Mouse (Mus musculus): ENCODE data around the gene Cdk5r1. TPM values are rescaled to one million over a fixed set of nuclear protein-coding genes. Genes with fewer than 3 reads are reported as not detected.
"Not testable (repeated sequence)": the region's sequence is repeated elsewhere in the genome, so short reads cannot be mapped to it uniquely, and the experiment has no call there.

Cdk5r1 gene
- 4.1 and 4.8 TPM in 2 replicates for polyA plus RNA-seq (2016; fragmentation: Nextera tagmentation; extraction: Ambion mirVana)

DNA sequence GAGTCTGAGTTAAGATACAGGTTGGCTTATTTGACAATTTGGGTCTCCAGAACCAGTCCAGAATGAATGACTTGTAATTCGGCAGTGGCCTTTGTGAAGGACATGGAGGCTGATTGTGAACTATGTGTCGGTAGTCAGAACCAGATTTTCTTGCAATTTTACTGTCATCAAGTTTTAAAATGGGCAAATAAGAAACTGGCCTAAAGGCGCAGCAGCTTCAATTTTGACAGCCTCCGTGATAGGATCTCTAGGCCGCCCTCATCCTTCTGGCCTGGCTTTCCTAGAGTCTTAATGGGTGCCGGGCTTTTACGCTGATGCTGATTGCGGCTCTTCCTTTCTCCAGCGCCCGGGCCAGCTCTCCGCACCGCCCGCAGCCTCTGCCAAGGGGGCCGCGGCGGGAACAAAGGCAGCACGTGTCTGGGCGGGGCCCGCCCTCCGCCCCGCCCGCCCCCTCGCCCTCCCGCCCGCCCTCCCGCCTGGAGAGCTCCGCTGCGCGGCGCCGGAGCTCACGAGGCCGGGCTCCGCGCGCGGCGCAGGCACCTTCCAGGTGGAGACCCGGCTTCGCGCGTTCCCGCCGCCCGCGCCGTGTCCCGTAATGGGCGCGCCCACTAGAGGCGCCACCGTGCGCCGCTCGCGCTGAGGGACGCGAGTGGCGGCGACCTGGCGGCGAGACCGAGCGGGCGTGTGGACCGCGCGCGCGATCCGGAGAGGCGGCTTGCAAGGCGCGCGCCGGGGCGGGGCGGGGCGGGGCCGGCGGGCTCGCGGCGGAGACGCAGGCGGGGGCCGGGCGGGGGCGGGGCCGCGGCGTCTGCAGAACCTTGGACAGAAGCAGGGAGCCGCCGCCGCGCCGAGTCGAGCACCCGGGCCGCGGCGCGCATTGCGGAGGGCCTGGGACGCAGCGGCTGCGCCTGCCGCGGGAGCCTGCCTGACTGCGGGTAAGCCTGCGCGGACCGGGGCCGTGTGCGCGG is at the start of gene Cdk5r1:
Gene Cdk5r1, plus strand, starts transcription at position 802 of the 968 bp plus-strand sequence.
- peak; percentile 95 for DNase-seq (ENCODE audit: low spot score)
- peak within 1 kb of the TSS; percentile 87 for H3K27ac ChIP-seq (replicated peaks)
- peaks cover 49% of the 10 kb centered on the region for H3K4me1 ChIP-seq
- H3K27me3 ChIP-seq (replicated peaks; ENCODE audit: low read depth, poor library complexity, severe bottlenecking), result peaks cover 42% of the 10 kb centered on the region
- peak within 1 kb of the TSS; percentile 80 for H3K4me3 ChIP-seq
- WGBS, result under 1% methylated on average over 116 of the region's 116 CpGs
- H3K9me3 ChIP-seq, result no peaks in the 10 kb centered on the region
- peaks cover 52% of the 10 kb centered on the region for H3K36me3 ChIP-seq (replicated peaks)

DNA sequence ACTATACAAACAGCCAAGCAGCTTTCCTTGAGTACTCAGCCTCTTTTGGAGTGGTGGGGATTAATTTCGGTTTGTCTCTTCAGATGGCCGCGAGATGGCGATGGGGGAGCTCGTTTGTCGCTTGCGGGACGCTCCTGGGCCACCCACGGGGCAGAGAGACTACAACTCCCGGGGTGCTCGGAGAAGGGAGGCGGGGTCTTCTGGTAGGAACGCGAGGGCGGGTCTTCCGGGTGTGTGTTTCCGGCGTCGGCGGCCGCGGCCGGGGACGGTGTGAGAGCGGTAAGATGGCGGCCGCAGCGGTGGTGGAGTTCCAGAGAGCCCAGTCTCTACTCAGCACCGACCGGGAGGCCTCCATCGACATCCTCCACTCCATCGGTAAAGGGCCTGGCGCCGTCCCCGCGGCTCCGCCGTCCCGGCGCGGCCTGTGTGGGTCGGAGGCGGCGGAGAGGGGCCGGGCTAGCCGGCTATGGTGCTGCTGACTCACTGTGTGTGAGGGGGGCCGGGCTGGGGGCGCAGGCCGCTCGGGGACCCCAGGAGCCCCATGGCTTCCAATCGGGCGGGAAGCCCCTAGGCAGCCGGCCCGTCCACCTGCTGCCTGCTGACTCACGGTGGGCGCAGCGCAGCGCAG is 48.3 kb upstream of the Cdk5r1 start, which contains the start of gene Psmd11:
Gene Psmd11, plus strand, starts transcription at position 235 of the 628 bp plus-strand sequence.
- H3K9me3 ChIP-seq, result no peaks in the 10 kb centered on the region
- DNase-seq (ENCODE audit: low spot score), result peak; percentile 97
- peaks cover 19% of the 10 kb centered on the region for H3K36me3 ChIP-seq (replicated peaks)
- H3K27ac ChIP-seq (replicated peaks), result peak within 1 kb of the TSS; percentile 97
- peaks cover 13% of the 10 kb centered on the region for H3K4me1 ChIP-seq
- no peaks in the 10 kb centered on the region for H3K27me3 ChIP-seq (replicated peaks; ENCODE audit: low read depth, poor library complexity, severe bottlenecking)
- WGBS, result under 1% methylated on average over 58 of the region's 58 CpGs
- peak within 1 kb of the TSS; percentile 94 for H3K4me3 ChIP-seq

DNA sequence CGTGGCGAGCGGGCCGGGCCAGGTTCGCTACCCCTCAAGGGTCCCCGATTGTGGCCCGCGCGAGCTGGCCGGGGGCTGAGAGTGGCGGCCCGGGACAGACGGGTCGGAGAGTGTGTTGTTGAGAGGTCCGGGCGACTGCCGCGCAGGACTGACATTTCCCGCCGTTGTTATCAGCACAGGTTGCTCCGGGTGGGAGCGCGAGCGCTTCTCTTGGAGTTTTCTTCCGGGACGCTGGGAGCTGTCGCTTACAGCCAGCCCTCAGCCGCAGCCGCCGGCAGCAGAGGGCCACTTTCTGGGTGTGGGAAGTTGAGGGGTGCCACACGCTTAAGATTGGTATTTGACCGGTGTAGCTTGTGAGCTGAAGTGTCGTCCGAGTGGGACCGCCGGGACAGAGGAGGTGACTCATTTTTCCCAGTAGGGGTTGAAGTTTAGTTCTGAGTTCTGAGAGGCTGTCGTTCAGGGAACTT is 47.8 kb upstream of the Cdk5r1 start:
- DNase-seq (ENCODE audit: low spot score), result no peak
- H3K27ac ChIP-seq (replicated peaks), result peak overlapping the region; percentile 97
- under 1% methylated on average over 37 of the region's 37 CpGs for WGBS

DNA sequence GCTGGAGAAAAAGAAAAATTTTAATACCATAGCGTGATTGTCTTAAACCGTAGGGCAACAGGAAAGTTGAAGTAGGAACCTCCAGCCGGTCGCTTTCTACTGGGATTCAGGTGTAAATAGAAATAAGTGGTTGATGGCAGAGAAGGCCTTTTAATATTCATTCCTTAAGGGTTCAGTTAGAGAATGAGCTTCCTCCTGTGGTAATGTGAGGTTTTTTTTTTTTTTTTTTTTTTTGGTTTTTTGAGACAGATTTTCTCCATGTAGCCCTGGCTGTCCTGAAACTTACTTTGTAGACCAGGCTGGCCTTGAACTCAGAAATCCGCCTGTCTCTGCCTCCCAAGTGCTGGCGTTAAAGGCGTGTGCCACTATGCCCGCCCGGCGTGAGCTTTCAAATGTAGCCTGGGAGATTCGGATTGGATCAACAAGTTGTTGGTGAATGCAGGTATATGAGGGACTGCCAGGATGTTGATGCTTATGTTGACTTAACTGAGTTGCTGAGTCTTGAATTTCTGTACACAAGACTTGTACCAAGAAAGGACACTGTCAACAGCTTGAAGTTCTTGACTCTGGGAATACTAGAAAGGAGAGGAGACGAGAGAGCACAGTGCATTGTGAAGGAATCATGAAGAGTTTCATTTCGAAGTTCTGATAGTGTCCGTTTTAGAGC is 47.2 kb upstream of the Cdk5r1 start:
- peak overlapping the region; percentile 94 for H3K4me3 ChIP-seq
- peaks cover 30% of the 10 kb centered on the region for H3K36me3 ChIP-seq (replicated peaks)
- no peaks in the 10 kb centered on the region for H3K9me3 ChIP-seq
- 65% methylated on average over 14 of the region's 14 CpGs for WGBS
- no peak for DNase-seq (ENCODE audit: low spot score)
- H3K27ac ChIP-seq (replicated peaks), result peak overlapping the region; percentile 97; the same call in 1 of the 2 replicates
- H3K4me1 ChIP-seq, result peaks cover 13% of the 10 kb centered on the region
- H3K27me3 ChIP-seq (replicated peaks; ENCODE audit: low read depth, poor library complexity, severe bottlenecking), result no peaks in the 10 kb centered on the region

More for the DNA sequence above, 47.8 kb upstream of the Cdk5r1 start:
- Histone ChIP-seq H3K36me3 (replicated peaks) (peaks cover 24% of the 10 kb centered on the region), H3K4me3 (peak overlapping the region; percentile 94), H3K27me3 (replicated peaks; ENCODE audit: low read depth, poor library complexity, severe bottlenecking) (no peaks in the 10 kb centered on the region), H3K4me1 (peaks cover 13% of the 10 kb centered on the region), H3K9me3 (no peaks in the 10 kb centered on the region)

DNA sequence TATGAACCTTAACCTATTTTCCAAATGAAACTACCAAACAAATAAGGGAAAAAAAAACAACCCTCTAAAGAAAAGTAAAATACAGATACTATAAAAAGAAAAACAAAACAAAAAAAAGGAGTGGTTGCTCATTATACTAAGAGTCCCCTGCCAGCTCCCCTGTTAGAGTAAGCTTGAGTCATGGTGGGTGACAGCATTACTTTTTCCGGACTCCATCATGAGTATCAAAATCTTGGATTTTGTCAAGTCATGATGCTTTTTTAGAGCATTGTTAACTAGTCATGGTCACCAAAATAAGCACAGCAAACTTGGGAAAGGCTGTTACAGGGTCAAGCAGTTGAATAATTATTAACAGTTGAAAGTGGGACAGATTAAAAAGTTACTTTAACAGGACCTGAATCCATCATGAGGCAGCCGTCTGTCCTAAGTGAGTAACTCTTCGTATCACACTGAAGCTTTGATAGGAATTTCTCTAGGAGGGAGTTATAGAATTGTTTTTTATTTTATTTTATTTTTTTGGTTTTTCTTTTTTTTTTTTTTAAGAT is 46.4 kb upstream of the Cdk5r1 start:
- no peak for DNase-seq (ENCODE audit: low spot score)
- Histone ChIP-seq H3K4me1 (peaks cover 13% of the 10 kb centered on the region), H3K36me3 (replicated peaks) (peaks cover 38% of the 10 kb centered on the region), H3K27ac (replicated peaks) (no peak overlapping the region), H3K27me3 (replicated peaks; ENCODE audit: low read depth, poor library complexity, severe bottlenecking) (no peaks in the 10 kb centered on the region), H3K4me3 (no peak overlapping the region), H3K9me3 (no peaks in the 10 kb centered on the region)
- 96% methylated on average over 3 of the region's 3 CpGs for WGBS

DNA sequence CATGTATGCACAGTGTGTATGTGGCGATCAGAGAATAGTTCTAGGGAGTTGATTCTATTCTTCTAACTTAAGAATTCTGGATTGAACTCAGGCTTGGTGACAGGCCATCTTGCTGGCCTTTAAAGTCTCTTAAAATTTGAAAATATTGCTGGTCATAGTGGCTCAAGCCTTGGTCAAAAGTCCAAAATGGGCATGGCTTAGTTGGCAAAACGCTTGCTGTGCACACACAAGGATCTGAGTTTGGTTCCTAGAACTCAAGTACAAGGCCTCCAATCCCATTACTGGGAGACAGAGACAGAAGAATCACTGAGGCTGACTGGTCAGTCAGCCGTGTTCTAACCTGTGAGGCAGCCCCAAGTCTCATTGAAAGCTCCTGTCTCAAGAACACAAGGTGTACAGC is 29.9 kb upstream of the Cdk5r1 start:
- 93% methylated on average over 3 of the region's 3 CpGs for WGBS
- no peaks in the 10 kb centered on the region for H3K9me3 ChIP-seq
- H3K36me3 ChIP-seq (replicated peaks), result peaks cover 100% of the 10 kb centered on the region
- DNase-seq (ENCODE audit: low spot score), result no peak
- no peaks in the 10 kb centered on the region for H3K4me1 ChIP-seq
- no peak overlapping the region for H3K4me3 ChIP-seq
- H3K27me3 ChIP-seq (replicated peaks; ENCODE audit: low read depth, poor library complexity, severe bottlenecking), result no peaks in the 10 kb centered on the region
- no peak overlapping the region for H3K27ac ChIP-seq (replicated peaks)

DNA sequence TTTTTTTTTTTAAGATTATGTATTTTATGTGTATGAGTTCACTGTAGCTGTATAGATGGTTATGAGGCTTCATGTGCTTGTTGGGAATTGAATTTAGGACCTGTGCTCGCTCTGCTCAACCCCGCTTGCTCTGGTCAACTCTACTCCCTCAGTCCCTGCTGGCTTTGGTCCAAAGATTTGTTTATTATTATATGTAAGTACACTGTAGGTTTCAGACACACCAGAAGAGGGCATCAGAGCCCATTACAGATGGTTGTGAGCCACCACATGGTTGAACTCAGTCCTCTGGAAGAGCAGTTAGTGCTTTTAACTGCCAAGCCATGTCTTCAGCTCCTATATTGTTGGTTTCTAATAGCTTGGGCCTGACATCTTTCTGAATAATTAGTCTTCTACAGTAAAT is 27.0 kb upstream of the Cdk5r1 start:
- Histone ChIP-seq H3K27ac (replicated peaks) (no peak overlapping the region), H3K9me3 (no peaks in the 10 kb centered on the region), H3K4me3 (no peak overlapping the region), H3K4me1 (no peaks in the 10 kb centered on the region), H3K36me3 (replicated peaks) (peaks cover 99% of the 10 kb centered on the region), H3K27me3 (replicated peaks; ENCODE audit: low read depth, poor library complexity, severe bottlenecking) (no peaks in the 10 kb centered on the region)
- no peak for DNase-seq (ENCODE audit: low spot score)
- WGBS, result 95% methylated on average over 2 of the region's 2 CpGs

DNA sequence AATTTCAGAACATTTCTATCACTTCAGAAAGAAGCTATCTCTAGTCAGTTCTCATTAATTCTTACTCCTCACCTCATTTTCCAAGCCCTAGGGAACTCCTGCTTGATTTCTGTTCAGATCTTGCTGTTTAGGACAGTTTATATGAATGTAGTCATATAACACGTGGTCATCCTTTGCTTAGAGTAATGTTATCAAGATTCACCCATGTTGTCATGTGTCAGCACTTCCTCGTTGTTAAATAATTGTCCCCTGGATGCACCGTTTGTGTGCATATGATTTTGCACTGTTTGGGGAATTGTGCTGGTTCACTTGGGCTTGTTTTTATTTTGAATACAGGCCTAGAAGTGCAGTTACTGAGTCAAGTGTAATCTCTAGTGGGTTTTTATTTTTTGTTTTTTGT is 24.6 kb upstream of the Cdk5r1 start:
- peaks cover 99% of the 10 kb centered on the region for H3K36me3 ChIP-seq (replicated peaks)
- DNase-seq (ENCODE audit: low spot score), result no peak
- H3K9me3 ChIP-seq, result no peaks in the 10 kb centered on the region
- H3K27me3 ChIP-seq (replicated peaks; ENCODE audit: low read depth, poor library complexity, severe bottlenecking), result no peaks in the 10 kb centered on the region
- H3K27ac ChIP-seq (replicated peaks), result no peak overlapping the region
- no peak overlapping the region for H3K4me3 ChIP-seq
- no peaks in the 10 kb centered on the region for H3K4me1 ChIP-seq
- WGBS, result 94% methylated on average over 3 of the region's 3 CpGs

DNA sequence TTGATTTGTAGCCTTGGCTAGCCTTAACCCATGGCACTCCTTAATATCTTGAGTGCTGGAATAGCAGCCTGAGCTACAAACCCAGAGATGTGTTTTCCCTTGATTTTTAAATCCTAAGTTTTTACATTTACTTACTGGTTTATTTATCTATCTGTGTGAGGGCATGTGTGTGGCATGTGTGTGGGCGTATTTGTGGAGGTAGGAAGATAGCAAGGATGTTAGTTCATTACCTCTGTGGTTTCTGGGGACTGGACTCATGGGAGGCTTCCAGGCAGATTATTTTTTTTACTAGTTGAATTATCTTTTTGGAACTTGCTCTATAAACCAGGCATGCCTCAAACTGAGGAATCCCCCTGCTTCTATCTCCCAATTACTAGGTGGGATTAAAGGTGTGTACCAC is 23.6 kb upstream of the Cdk5r1 start:
- no peaks in the 10 kb centered on the region for H3K4me1 ChIP-seq
- 88% methylated on average over 1 of the region's 1 CpGs for WGBS
- no peak overlapping the region for H3K4me3 ChIP-seq
- no peak overlapping the region for H3K27ac ChIP-seq (replicated peaks)
- peaks cover 99% of the 10 kb centered on the region for H3K36me3 ChIP-seq (replicated peaks)
- no peak for DNase-seq (ENCODE audit: low spot score)
- H3K27me3 ChIP-seq (replicated peaks; ENCODE audit: low read depth, poor library complexity, severe bottlenecking), result no peaks in the 10 kb centered on the region
- no peaks in the 10 kb centered on the region for H3K9me3 ChIP-seq

DNA sequence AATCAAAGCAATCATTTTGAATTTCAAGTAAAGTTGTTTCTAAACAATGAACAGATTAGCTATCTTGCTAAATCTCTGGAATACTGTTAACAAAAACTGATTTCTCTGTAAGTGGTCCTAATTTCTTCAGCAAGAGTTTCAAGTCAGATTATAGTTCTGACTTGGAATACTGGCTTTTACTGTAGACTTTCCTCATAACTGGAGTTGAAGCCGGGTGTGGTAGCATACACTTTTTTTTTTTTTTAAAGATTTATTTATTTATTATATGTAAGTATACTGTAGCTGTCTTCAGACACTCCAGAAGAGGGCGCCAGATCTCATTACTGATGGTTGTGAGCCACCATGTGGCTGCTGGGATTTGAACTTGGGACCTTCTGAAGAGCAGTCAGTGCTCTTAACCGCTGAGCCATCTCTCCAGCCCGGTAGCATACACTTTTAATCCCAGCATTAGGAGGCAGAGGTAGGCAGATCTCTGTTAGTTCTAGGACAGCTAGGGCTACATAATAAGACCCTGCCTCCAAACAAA is 13.2 kb upstream of the Cdk5r1 start:
- H3K36me3 ChIP-seq (replicated peaks), result peaks cover 94% of the 10 kb centered on the region
- 87% methylated on average over 4 of the region's 4 CpGs for WGBS

DNA sequence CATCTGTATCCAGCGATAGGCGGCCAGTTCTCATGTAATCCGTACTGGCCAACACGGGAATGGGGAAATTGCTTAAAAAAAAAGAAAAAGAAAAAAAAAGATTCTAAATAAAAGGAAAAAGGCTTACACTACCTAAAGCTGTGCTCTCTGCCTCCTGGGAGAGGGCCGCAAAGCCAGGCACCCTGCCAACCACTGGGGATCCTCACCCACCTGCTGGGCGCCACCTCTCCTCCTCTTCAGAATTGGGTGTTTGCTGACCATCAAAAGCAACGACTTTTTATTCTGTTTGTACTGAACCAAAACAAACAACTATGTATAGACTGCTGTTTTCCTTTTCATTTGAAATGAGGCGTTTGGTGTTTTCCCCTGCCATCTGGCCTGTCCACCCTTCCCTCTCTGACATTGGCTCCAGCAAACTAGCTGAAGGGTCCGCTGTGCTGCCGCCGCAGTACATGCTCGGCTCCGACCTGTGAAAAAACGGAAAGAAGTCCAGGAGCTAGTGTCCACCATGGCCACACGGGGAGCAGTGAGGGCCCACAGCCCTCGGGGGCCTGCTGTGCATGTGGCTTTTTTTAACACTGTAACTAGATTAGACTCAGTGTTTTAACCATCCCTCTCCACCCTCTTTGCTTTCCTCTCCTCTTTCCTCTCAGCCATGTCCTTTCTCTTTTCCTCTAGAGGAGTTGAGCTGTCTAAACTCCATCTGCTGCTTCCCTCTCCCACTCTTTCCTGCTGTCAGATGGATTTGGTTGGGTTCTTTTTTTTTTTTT is 4.8 kb upstream of the Cdk5r1 start:
- Histone ChIP-seq H3K4me1 (peaks cover 13% of the 10 kb centered on the region), H3K9me3 (no peaks in the 10 kb centered on the region), H3K36me3 (replicated peaks) (peaks cover 77% of the 10 kb centered on the region), H3K27ac (replicated peaks) (no peak overlapping the region), H3K4me3 (no peak overlapping the region), H3K27me3 (replicated peaks; ENCODE audit: low read depth, poor library complexity, severe bottlenecking) (peaks cover 17% of the 10 kb centered on the region)
- 83% methylated on average over 16 of the region's 16 CpGs for WGBS
- DNase-seq (ENCODE audit: low spot score), result no peak

More for the DNA sequence above, 13.2 kb upstream of the Cdk5r1 start:
- H3K4me1 ChIP-seq; DNase-seq (ENCODE audit: low spot score); H3K9me3 ChIP-seq; H3K4me3 ChIP-seq; H3K27me3 ChIP-seq (replicated peaks; ENCODE audit: low read depth, poor library complexity, severe bottlenecking); H3K27ac ChIP-seq (replicated peaks): not testable (repeated sequence)
